Mouse (Mus musculus) bone marrow, adult 2 months (tissue): Measurements from ENCODE around the gene Nsmce1.

Experiments used
- CTCF ChIP-seq: fragments of 200-500 bp; IDR thresholded peaks from 2 replicates; pipeline ENCODE4 v1.5.1; 2011; ENCODE audit warnings: low read length, control low read depth; ENCODE audit not compliant: control insufficient read depth, insufficient read depth
- POLR2A ChIP-seq: fragments of 200-500 bp; IDR thresholded peaks from 2 replicates; pipeline ENCODE4 v1.6.1; 2011; ENCODE audit warnings: low read depth, mild to moderate bottlenecking, control low read depth, low read length, borderline replicate concordance; ENCODE audit not compliant: control insufficient read depth

- no peak for TF ChIP-seq POLR2A
- TF ChIP-seq CTCF: no peak
These were observed 63.0 kb downstream of the Nsmce1 start for GRCm38 (mm10) chr7:125428381-125428780.
